In the genomic region with DNA sequence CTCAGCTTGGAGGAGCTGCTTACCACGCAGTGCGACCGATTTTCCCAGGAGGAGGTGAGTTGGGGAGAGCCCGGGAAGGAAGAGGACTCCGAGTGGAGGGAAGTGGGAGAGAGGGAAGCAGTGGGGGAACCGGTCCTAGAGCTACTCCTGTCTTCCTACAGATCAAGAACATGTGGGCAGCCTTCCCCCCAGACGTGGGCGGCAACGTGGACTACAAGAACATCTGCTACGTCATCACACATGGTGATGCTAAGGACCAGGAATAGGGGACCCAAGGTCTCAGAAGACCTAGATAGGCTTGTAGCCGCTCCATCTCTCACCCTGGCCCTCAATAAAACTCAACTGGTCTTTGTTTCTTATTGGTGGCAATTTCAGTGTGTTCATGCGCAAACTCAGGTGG, we compare ENCODE assay signal across 10 mouse cellular contexts. TPM values are rescaled to one million over a fixed set of nuclear protein-coding genes. Genes with fewer than 3 reads are reported as not detected.
DNase-seq lines count a peak whose midpoint lies in the region; ATAC-seq and TF ChIP-seq lines count a peak whose summit lies in the region.
"Had no signal": no experiment of that assay in that cellular context is flagged by ENCODE, and none has a peak within 500 bp of the region (broad histone marks: within the 10 kb centered on the region; RNA-seq: fewer than 3 reads in every experiment).

No protein-coding gene starts in this region.

- TF ChIP-seq CTCF in heart, postnatal 0 days (IDR thresholded peaks at IDR 0.05; ENCODE audit: low read depth): no peak
- TF ChIP-seq CTCF in heart, adult 2 months (IDR thresholded peaks at IDR 0.05): no peak
- TF ChIP-seq CTCF in E14TG2a.4 (conservative IDR thresholded peaks at IDR 0.05; ENCODE audit: low read length): no peak; the same call in 1 of the 2 replicates

- intact Hi-C loops in heart, adult 2 months (cut with DNase I): loop anchor here (2.0 kb wide), 1 partner anchor 15 kb away; no protein-coding TSS in a partner anchor
- intact Hi-C loops in left cerebral cortex, postnatal 36 days (cut with DNase I): no loop called here

- no peak overlapping the region for H3K4me3 ChIP-seq in heart, postnatal 0 days (ENCODE audit: low read depth, low read length)
- no peak overlapping the region for H3K4me3 ChIP-seq in heart, adult 2 months
- H3K4me3 ChIP-seq in E14TG2a.4 (replicated peaks; ENCODE audit: low read length) (peak overlapping the region; percentile 79), ES-E14 (ENCODE audit: insufficient read depth in 1 of 2, low read depth in 1 of 2, low read length in 2 of 2, poor library complexity in 1 of 2, severe bottlenecking in 1 of 2) (peak overlapping the region in 1 of 2 experiments; percentile 71; a peak in 3 of 4 replicates)
- H3K4me3 ChIP-seq in limb, embryonic 10.5 days: peak overlapping the region; percentile 48

- peaks cover 23% of the 10 kb centered on the region for H3K4me1 ChIP-seq in heart, postnatal 0 days (ENCODE audit: control insufficient read depth, insufficient read depth)
- peaks cover 3% of the 10 kb centered on the region for H3K4me1 ChIP-seq in heart, adult 2 months (ENCODE audit: control insufficient read depth, insufficient read depth, low read length)
- H3K4me1 ChIP-seq in E14TG2a.4 (replicated peaks; ENCODE audit: low read depth, low read length) (peaks cover 96% of the 10 kb centered on the region), ES-E14 (ENCODE audit: control insufficient read depth in 2 of 2, insufficient read depth in 2 of 2, low read length in 2 of 2, poor library complexity in 1 of 2) (peaks cover 20 to 29% of the 10 kb centered on the region in 2 experiments)
- H3K4me1 ChIP-seq in limb, embryonic 10.5 days: peaks cover 45% of the 10 kb centered on the region

- peak overlapping the region; percentile 61; the same call in 1 of the 2 replicates for H3K4me2 ChIP-seq in heart, postnatal 0 days (ENCODE audit: low read depth, low read length)

- H3K27me3 ChIP-seq in heart, postnatal 0 days (ENCODE audit: control insufficient read depth, insufficient read depth, low read length): no peaks in the 10 kb centered on the region
- H3K27me3 ChIP-seq in heart, adult 2 months (ENCODE audit: control insufficient read depth, insufficient read depth, low read length): no peaks in the 10 kb centered on the region
- H3K27me3 ChIP-seq in E14TG2a.4 (ENCODE audit: insufficient read depth, low read length): no peaks in the 10 kb centered on the region
- peaks cover 25% of the 10 kb centered on the region for H3K27me3 ChIP-seq in limb, embryonic 10.5 days (ENCODE audit: low read depth, poor library complexity, severe bottlenecking)
- H3K27me3 ChIP-seq: CH12.LX had no signal

- no peaks in the 10 kb centered on the region for H3K79me2 ChIP-seq in heart, adult 2 months (replicated peaks; ENCODE audit: control insufficient read depth, insufficient read depth, low read length)

- H3K9me3 ChIP-seq in heart, postnatal 0 days (replicated peaks; ENCODE audit: control insufficient read depth, low read length): no peaks in the 10 kb centered on the region
- H3K9me3 ChIP-seq in E14TG2a.4 (ENCODE audit: low read length) (no peaks in the 10 kb centered on the region), ES-E14 (ENCODE audit: control insufficient read depth, insufficient read depth, low read depth, low read length) (no peaks in the 10 kb centered on the region)
- no peaks in the 10 kb centered on the region for H3K9me3 ChIP-seq in limb, embryonic 10.5 days (replicated peaks)

- DNase-seq in heart, postnatal 0 days (ENCODE audit: low spot score): no peak
- DNase-seq in heart, adult 2 months: no peak
- DNase-seq in ES-E14 (ENCODE audit: low read depth, low spot score): no peak
- DNase-seq in limb, embryonic 10.5 days (ENCODE audit: low spot score): no peak
- no peak for DNase-seq in left cerebral cortex, postnatal 36 days (ENCODE audit: low spot score in 2 of 2)
- DNase-seq: spleen, adult 18-20 months had no signal

- no peak overlapping the region for H3K9ac ChIP-seq in heart, postnatal 0 days (replicated peaks; ENCODE audit: low read depth, low read length)
- no peak overlapping the region for H3K9ac ChIP-seq in heart, adult 2 months (ENCODE audit: low read depth, low read length)
- H3K9ac ChIP-seq in ES-E14 (ENCODE audit: insufficient read depth, low read depth, low read length, poor library complexity, severe bottlenecking): peak overlapping the region; percentile 70; the same call in 1 of the 2 replicates
- H3K9ac ChIP-seq: liver, postnatal 0 days had no signal

- in situ Hi-C loops in ES-E14 (cut with MboI; ENCODE audit: low sequenced_read_pairs in 2 of 2, unreplicated experiment in 2 of 2): no loop called here

- no peak for TF ChIP-seq POLR2A in heart, adult 2 months (IDR thresholded peaks at IDR 0.05; ENCODE audit: insufficient read depth, low read depth, low read length)

- TF ChIP-seq EP300 in heart, postnatal 0 days (IDR thresholded peaks at IDR 0.05; ENCODE audit: low read depth): no peak
- TF ChIP-seq EP300 in heart, adult 2 months (IDR thresholded peaks at IDR 0.05; ENCODE audit: insufficient read depth, low read depth, low read length): no peak

- 58% methylated on average over 12 of the region's 12 CpGs for WGBS in heart, postnatal 0 days
- 61% methylated on average over 12 of the region's 12 CpGs for WGBS in heart, adult 2 months
- WGBS in limb, embryonic 10.5 days: 49% methylated on average over 12 of the region's 12 CpGs

- ATAC-seq in heart, postnatal 0 days (ENCODE audit: insufficient read depth, low read depth): no peak
- ATAC-seq in granulocyte monocyte progenitor cell, adult 5-6 weeks (replicated peaks; ENCODE audit: poor library complexity, severe bottlenecking): no peak
- ATAC-seq: liver, postnatal 0 days had no signal

- no peaks in the 10 kb centered on the region for H3K36me3 ChIP-seq in heart, postnatal 0 days (replicated peaks; ENCODE audit: control insufficient read depth, insufficient read depth, low read length)
- H3K36me3 ChIP-seq in heart, adult 2 months (ENCODE audit: control insufficient read depth, insufficient read depth, low read length): no peaks in the 10 kb centered on the region
- H3K36me3 ChIP-seq in E14TG2a.4 (ENCODE audit: insufficient read depth, low read length) (peaks cover 37% of the 10 kb centered on the region), ES-E14 (ENCODE audit: control insufficient read depth, insufficient read depth, low read length, poor library complexity, severe bottlenecking) (peaks cover 16% of the 10 kb centered on the region)
- no peaks in the 10 kb centered on the region for H3K36me3 ChIP-seq in limb, embryonic 10.5 days

- no peak overlapping the region for H3K27ac ChIP-seq in heart, postnatal 0 days (ENCODE audit: low read depth)
- H3K27ac ChIP-seq in heart, adult 2 months: no peak overlapping the region
- H3K27ac ChIP-seq in ES-E14 (ENCODE audit: insufficient read depth, low read depth, low read length, poor library complexity, severe bottlenecking): peak overlapping the region; percentile 98
- peak overlapping the region; percentile 63; the same call in 1 of the 2 replicates for H3K27ac ChIP-seq in limb, embryonic 10.5 days

RNA-seq across cellular contexts. Expression of a gene that starts 5.2 kb away (rescaled TPM):
- 22.1 TPM in 1 of 2 replicates, not detected in the other for total RNA-seq in heart, postnatal 0 days (2014; rRNA removed; ENCODE audit: low replicate concordance)
- polyA plus RNA-seq in heart, postnatal 0 days (2015; fragmentation: Nextera tagmentation; extraction: Ambion mirVana): 3.2 and 5.4 TPM in 2 replicates
- 1 to 10 TPM; 3.5 TPM for total RNA-seq in heart, adult 2 months (2021)
- polyA plus RNA-seq in heart, adult 2 months (2012; rRNA removed): 0.74 and 1.1 TPM in 2 replicates
- total RNA-seq in ES-E14 (2012; rRNA removed): 322 and 498 TPM in 2 replicates
- polyA plus RNA-seq in limb, embryonic 10.5 days (2016; fragmentation: Nextera tagmentation; extraction: Ambion mirVana): 8.8 and 13.1 TPM in 2 replicates
- total RNA-seq in left cerebral cortex, postnatal 36 days (2021): 1 to 10 TPM; 1.7 to 3.9 TPM
- 9.1 and 25.5 TPM in 2 replicates for total RNA-seq in granulocyte monocyte progenitor cell, adult 5-6 weeks (2014; fragmentation: Nextera tagmentation)
- 1.2 and 4.3 TPM in 2 replicates for total RNA-seq in granulocyte monocyte progenitor cell, adult 5-6 weeks (2017)

RNA-seq across cellular contexts. Expression of a gene that starts 5.7 kb away (rescaled TPM):
- 30.2 and 45.3 TPM in 2 replicates for total RNA-seq in heart, postnatal 0 days (2014; rRNA removed; ENCODE audit: low replicate concordance)
- polyA plus RNA-seq in heart, postnatal 0 days (2015; fragmentation: Nextera tagmentation; extraction: Ambion mirVana): 9.6 and 10.8 TPM in 2 replicates
- 10 to 100 TPM; 20.5 to 22.0 TPM for total RNA-seq in heart, adult 2 months (2021)
- polyA plus RNA-seq in heart, adult 2 months (2012; rRNA removed): 13.6 and 17.4 TPM in 2 replicates
- 63.3 and 67.0 TPM in 2 replicates for total RNA-seq in ES-E14 (2012; rRNA removed)
- 32.1 and 34.8 TPM in 2 replicates for polyA plus RNA-seq in limb, embryonic 10.5 days (2016; fragmentation: Nextera tagmentation; extraction: Ambion mirVana)
- total RNA-seq in left cerebral cortex, postnatal 36 days (2021): 100 to 1,000 TPM in 1 of 2 experiments, 10 to 100 TPM in 1; 90.8 to 101 TPM
- total RNA-seq in granulocyte monocyte progenitor cell, adult 5-6 weeks (2014; fragmentation: Nextera tagmentation): 27.0 and 33.2 TPM in 2 replicates
- 26.2 and 35.0 TPM in 2 replicates for total RNA-seq in granulocyte monocyte progenitor cell, adult 5-6 weeks (2017)

RNA-seq across cellular contexts. Expression of a gene that starts 18.1 kb away (rescaled TPM):
- 39.3 and 39.9 TPM in 2 replicates for total RNA-seq in heart, postnatal 0 days (2014; rRNA removed; ENCODE audit: low replicate concordance)
- polyA plus RNA-seq in heart, postnatal 0 days (2015; fragmentation: Nextera tagmentation; extraction: Ambion mirVana): 26.9 and 27.2 TPM in 2 replicates
- total RNA-seq in heart, adult 2 months (2021): 10 to 100 TPM; 33.4 to 35.2 TPM
- 18.2 and 26.9 TPM in 2 replicates for polyA plus RNA-seq in heart, adult 2 months (2012; rRNA removed)
- total RNA-seq in ES-E14 (2012; rRNA removed): 113 and 133 TPM in 2 replicates
- polyA plus RNA-seq in limb, embryonic 10.5 days (2016; fragmentation: Nextera tagmentation; extraction: Ambion mirVana): 85.9 and 94.0 TPM in 2 replicates
- 10 to 100 TPM; 81.4 to 89.5 TPM for total RNA-seq in left cerebral cortex, postnatal 36 days (2021)
- 21.1 and 44.7 TPM in 2 replicates for total RNA-seq in granulocyte monocyte progenitor cell, adult 5-6 weeks (2014; fragmentation: Nextera tagmentation)
- 44.1 and 58.2 TPM in 2 replicates for total RNA-seq in granulocyte monocyte progenitor cell, adult 5-6 weeks (2017)

RNA-seq across cellular contexts. Expression of a gene that starts 18.9 kb away (rescaled TPM):
- 11.8 and 18.5 TPM in 2 replicates for total RNA-seq in heart, postnatal 0 days (2014; rRNA removed; ENCODE audit: low replicate concordance)
- 10.9 and 11.2 TPM in 2 replicates for polyA plus RNA-seq in heart, postnatal 0 days (2015; fragmentation: Nextera tagmentation; extraction: Ambion mirVana)
- 1 to 10 TPM; 6.0 to 6.3 TPM for total RNA-seq in heart, adult 2 months (2021)
- 5.0 and 6.5 TPM in 2 replicates for polyA plus RNA-seq in heart, adult 2 months (2012; rRNA removed)
- total RNA-seq in ES-E14 (2012; rRNA removed): 55.2 and 64.7 TPM in 2 replicates
- polyA plus RNA-seq in limb, embryonic 10.5 days (2016; fragmentation: Nextera tagmentation; extraction: Ambion mirVana): 74.2 and 74.9 TPM in 2 replicates
- 10 to 100 TPM; 18.6 to 19.4 TPM for total RNA-seq in left cerebral cortex, postnatal 36 days (2021)
- total RNA-seq in granulocyte monocyte progenitor cell, adult 5-6 weeks (2014; fragmentation: Nextera tagmentation): 6.0 and 18.7 TPM in 2 replicates
- total RNA-seq in granulocyte monocyte progenitor cell, adult 5-6 weeks (2017): 11.4 and 12.0 TPM in 2 replicates

RNA-seq across cellular contexts. Expression of a gene that starts 19.0 kb away (rescaled TPM):
- total RNA-seq in heart, postnatal 0 days (2014; rRNA removed; ENCODE audit: low replicate concordance): 2.3 and 8.6 TPM in 2 replicates
- 18.7 and 19.4 TPM in 2 replicates for polyA plus RNA-seq in heart, postnatal 0 days (2015; fragmentation: Nextera tagmentation; extraction: Ambion mirVana)
- total RNA-seq in heart, adult 2 months (2021): 1 to 10 TPM; 2.5 to 4.7 TPM
- 6.2 and 13.0 TPM in 2 replicates for polyA plus RNA-seq in heart, adult 2 months (2012; rRNA removed)
- 85.8 and 128 TPM in 2 replicates for total RNA-seq in ES-E14 (2012; rRNA removed)
- 27.0 and 29.9 TPM in 2 replicates for polyA plus RNA-seq in limb, embryonic 10.5 days (2016; fragmentation: Nextera tagmentation; extraction: Ambion mirVana)
- total RNA-seq in left cerebral cortex, postnatal 36 days (2021): 1 to 10 TPM; 3.2 to 5.6 TPM
- 17.1 and 23.3 TPM in 2 replicates for total RNA-seq in granulocyte monocyte progenitor cell, adult 5-6 weeks (2014; fragmentation: Nextera tagmentation)
- 29.1 and 33.3 TPM in 2 replicates for total RNA-seq in granulocyte monocyte progenitor cell, adult 5-6 weeks (2017)

Comparison
In these comparisons a context has a peak if more than half of its experiments do, and no peak if none do; other contexts are left out.
1. H3K27ac ChIP-seq: peak in ES-E14 (single experiment) and limb, embryonic 10.5 days (single experiment); none in heart, postnatal 0 days (single experiment) and heart, adult 2 months (single experiment).
2. H3K4me3 ChIP-seq: peak in E14TG2a.4 (single experiment) and limb, embryonic 10.5 days (single experiment); none in heart, postnatal 0 days (single experiment) and heart, adult 2 months (single experiment).
3. RNA of a gene that starts 5.2 kb away (total RNA-seq): 322 to 498 TPM in ES-E14; 1.2 to 25.5 TPM in granulocyte monocyte progenitor cell, adult 5-6 weeks, 1.7 to 3.9 TPM in left cerebral cortex, postnatal 36 days, 3.5 TPM in heart, adult 2 months and 22.1 TPM in heart, postnatal 0 days; every median in the first group is over 10 times any median in the second.